Mouse (Mus musculus) bone marrow, adult 2 months (tissue): ENCODE measurements around the gene Dnttip1.

Source experiments
- CTCF ChIP-seq: fragments of 200-500 bp; IDR thresholded peaks from 2 replicates; pipeline ENCODE4 v1.5.1; 2011; ENCODE audit warnings: low read length, control low read depth; ENCODE audit not compliant: control insufficient read depth, insufficient read depth
- POLR2A ChIP-seq: fragments of 200-500 bp; IDR thresholded peaks from 2 replicates; pipeline ENCODE4 v1.6.1; 2011; ENCODE audit warnings: low read depth, mild to moderate bottlenecking, control low read depth, low read length, borderline replicate concordance; ENCODE audit not compliant: control insufficient read depth

GRCm38 (mm10) chr2:164813557-164813956 is 67.8 kb downstream of the Dnttip1 start:
- TF ChIP-seq CTCF (no peak), POLR2A (no peak)
